Mouse (Mus musculus): ENCODE data around the gene Acot7.

GRCm38 (mm10) chr4:152232411-152232903 lies 54.5 kb downstream of the Acot7 start:
- TF ChIP-seq POLR2A (IDR thresholded peaks at IDR 0.05; ENCODE audit: extremely low read depth, insufficient read depth, low read length) (no peak), CTCF (IDR thresholded peaks at IDR 0.05; ENCODE audit: low read depth, low read length) (no peak)
